Mouse (Mus musculus): ENCODE data around the gene Fgd6. TPM values are rescaled to one million over a fixed set of nuclear protein-coding genes. Genes with fewer than 3 reads are reported as not detected.

Gene Fgd6
- polyA plus RNA-seq, 1 experiment from 2014 or later: 2.3 TPM

DNA sequence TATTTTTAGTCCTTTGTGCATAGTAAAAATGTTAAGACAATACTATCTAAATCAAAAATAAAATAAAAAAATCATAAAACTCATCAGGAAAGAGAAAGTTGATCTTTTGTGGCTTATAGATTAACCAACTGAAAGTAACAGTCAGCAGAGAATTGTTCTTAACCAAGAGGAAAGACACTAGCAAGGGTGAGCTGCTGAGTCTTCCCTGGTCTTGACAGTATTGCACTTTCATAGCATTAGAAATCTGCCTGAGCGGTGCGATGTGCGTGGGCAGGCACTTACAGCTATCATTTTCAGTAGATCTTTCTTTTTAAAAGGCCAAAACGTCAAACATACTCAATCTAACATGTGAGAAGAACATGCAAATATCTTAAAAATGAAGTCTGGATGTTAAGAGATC, 14.7 kb upstream of the Fgd6 start:
- ATAC-seq (replicated peaks; ENCODE audit: low FRiP score, low read depth) (no peak), DNase-seq (ENCODE audit: low spot score) (no peak)
- 76% methylated on average over 4 of the region's 4 CpGs for WGBS
- no peak overlapping the region for H3K27ac ChIP-seq
- 0 out of 2 replicates have a peak, but pooled peaks cover 3% of the 10 kb centered on the region for H3K36me3 ChIP-seq (ENCODE audit: insufficient read depth, low read length)
- H3K9me3 ChIP-seq (replicated peaks; ENCODE audit: low read length): no peaks in the 10 kb centered on the region
- H3K4me1 ChIP-seq (replicated peaks; ENCODE audit: insufficient read depth, low read length): no peaks in the 10 kb centered on the region
- H3K4me2 ChIP-seq (ENCODE audit: low read length): no peak overlapping the region
- H3K4me3 ChIP-seq (replicated peaks; ENCODE audit: low read depth, low read length): no peak overlapping the region
- TF ChIP-seq CTCF (IDR thresholded peaks at IDR 0.05; ENCODE audit: low read depth): no peak
- H3K9ac ChIP-seq (ENCODE audit: low read depth, low read length): no peak overlapping the region
- no peaks in the 10 kb centered on the region for H3K27me3 ChIP-seq (ENCODE audit: insufficient read depth, low read length)

GRCm38 (mm10) chr10:94025079-94025478, 10.7 kb upstream of the Fgd6 start:
- H3K9ac ChIP-seq (ENCODE audit: low read depth, low read length): no peak overlapping the region
- H3K4me2 ChIP-seq (ENCODE audit: low read length): no peak overlapping the region
- DNase-seq (ENCODE audit: low spot score) (no peak), ATAC-seq (replicated peaks; ENCODE audit: low FRiP score, low read depth) (peak; percentile 21; the same call in 1 of the 2 replicates)
- H3K36me3 ChIP-seq (ENCODE audit: insufficient read depth, low read length): 0 out of 2 replicates have a peak, but pooled peaks cover 5% of the 10 kb centered on the region
- H3K27ac ChIP-seq: no peak overlapping the region
- no peak overlapping the region for H3K4me3 ChIP-seq (replicated peaks; ENCODE audit: low read depth, low read length)
- H3K27me3 ChIP-seq (ENCODE audit: insufficient read depth, low read length): no peaks in the 10 kb centered on the region
- TF ChIP-seq CTCF (IDR thresholded peaks at IDR 0.05; ENCODE audit: low read depth): no peak
- H3K9me3 ChIP-seq (replicated peaks; ENCODE audit: low read length): no peaks in the 10 kb centered on the region
- WGBS: 92% methylated on average over 8 of the region's 8 CpGs
- H3K4me1 ChIP-seq (replicated peaks; ENCODE audit: insufficient read depth, low read length): no peaks in the 10 kb centered on the region

DNA sequence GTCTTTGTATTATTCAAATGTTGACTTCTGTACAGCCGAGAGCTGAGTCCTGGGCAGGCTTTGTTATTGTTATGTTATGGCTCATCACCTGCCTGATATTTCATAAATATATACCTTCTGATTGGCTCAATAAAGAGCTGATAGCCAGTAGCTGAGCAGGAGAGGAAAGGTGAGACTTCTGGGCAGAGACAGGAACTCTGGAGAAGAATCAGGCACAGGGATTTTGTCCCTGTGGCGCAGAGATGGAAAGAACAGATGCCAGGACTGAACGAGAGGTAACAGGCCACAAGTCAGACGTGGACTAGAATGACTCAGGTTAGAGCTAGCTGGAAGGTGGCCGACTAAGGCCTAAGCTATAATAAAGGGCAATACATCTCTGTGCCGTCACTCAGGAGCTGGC, 7.3 kb upstream of the Fgd6 start:
- Histone ChIP-seq H3K9me3 (replicated peaks; ENCODE audit: low read length) (no peaks in the 10 kb centered on the region), H3K27ac (no peak overlapping the region), H3K9ac (ENCODE audit: low read depth, low read length) (no peak overlapping the region), H3K27me3 (ENCODE audit: insufficient read depth, low read length) (no peaks in the 10 kb centered on the region), H3K36me3 (ENCODE audit: insufficient read depth, low read length) (0 out of 2 replicates have a peak, but pooled peaks cover 5% of the 10 kb centered on the region), H3K4me1 (replicated peaks; ENCODE audit: insufficient read depth, low read length) (no peaks in the 10 kb centered on the region), H3K4me2 (ENCODE audit: low read length) (no peak overlapping the region), H3K4me3 (replicated peaks; ENCODE audit: low read depth, low read length) (no peak overlapping the region)
- ATAC-seq (replicated peaks; ENCODE audit: low FRiP score, low read depth) (no peak), DNase-seq (ENCODE audit: low spot score) (no peak)
- 85% methylated on average over 6 of the region's 6 CpGs for WGBS
- TF ChIP-seq CTCF (IDR thresholded peaks at IDR 0.05; ENCODE audit: low read depth): no peak

DNA sequence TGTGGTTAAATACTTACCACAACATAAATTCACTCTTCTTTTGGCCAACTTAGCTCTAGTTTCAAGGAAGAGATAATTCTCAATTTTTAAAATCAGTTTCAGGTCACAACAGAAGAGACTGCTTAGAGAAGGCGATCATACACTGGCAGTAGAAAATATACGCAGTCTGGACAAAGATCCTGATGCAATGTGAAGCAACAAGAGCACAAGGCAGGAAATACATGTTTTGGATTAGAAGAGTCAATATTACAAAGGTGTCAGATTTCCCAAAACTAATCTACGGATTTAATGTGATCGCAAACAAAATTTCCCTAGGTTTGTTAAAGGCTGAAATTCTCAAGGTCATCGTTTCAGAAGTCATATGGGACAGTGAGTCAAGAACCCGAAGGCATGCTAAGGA, 4.6 kb upstream of the Fgd6 start:
- ATAC-seq (replicated peaks; ENCODE audit: low FRiP score, low read depth) (no peak), DNase-seq (ENCODE audit: low spot score) (no peak)
- TF ChIP-seq CTCF (IDR thresholded peaks at IDR 0.05; ENCODE audit: low read depth): no peak
- 0 out of 2 replicates have a peak, but pooled peaks cover 2% of the 10 kb centered on the region for H3K36me3 ChIP-seq (ENCODE audit: insufficient read depth, low read length)
- H3K4me3 ChIP-seq (replicated peaks; ENCODE audit: low read depth, low read length): no peak overlapping the region
- no peaks in the 10 kb centered on the region for H3K27me3 ChIP-seq (ENCODE audit: insufficient read depth, low read length)
- no peak overlapping the region for H3K27ac ChIP-seq
- WGBS: 93% methylated on average over 6 of the region's 6 CpGs
- H3K4me1 ChIP-seq (replicated peaks; ENCODE audit: insufficient read depth, low read length): no peaks in the 10 kb centered on the region
- H3K9me3 ChIP-seq (replicated peaks; ENCODE audit: low read length): no peaks in the 10 kb centered on the region
- no peak overlapping the region for H3K4me2 ChIP-seq (ENCODE audit: low read length)
- no peak overlapping the region for H3K9ac ChIP-seq (ENCODE audit: low read depth, low read length)

DNA sequence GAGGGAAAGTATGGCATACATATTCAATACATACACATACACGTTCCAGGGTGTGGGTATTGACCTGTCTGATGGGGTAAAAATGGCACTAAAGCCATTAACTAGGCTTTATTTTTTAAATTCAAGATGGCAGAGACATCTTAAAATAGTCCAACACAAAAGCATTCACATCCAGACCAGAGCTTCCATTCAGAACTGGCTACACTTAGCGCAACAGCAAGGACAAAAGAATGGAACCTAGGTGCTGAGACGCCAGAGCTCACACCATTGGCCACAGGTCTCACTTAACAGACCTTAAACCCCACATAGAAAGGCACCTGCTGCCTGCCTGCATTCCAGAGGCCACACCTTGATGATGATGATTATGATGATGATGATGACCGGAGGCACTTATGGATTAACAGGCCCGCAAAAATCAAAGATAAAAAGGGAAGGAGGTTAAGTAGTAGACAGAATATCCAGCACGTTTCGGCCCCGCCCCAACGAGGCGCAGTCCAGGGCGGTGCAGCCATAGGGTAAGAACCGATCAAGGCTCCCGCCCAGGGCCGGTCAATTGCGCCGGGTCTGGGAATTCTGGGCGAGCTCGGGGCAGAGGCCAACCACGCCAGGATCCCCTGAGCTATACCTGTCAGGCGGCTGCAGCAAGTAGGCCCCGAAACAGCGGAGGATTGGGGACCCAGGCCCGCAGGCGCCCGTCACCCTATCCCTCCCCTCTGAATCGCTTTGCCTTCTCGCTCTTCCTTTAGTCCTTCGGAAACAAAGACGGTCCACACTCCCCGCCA, 734 bp upstream of the Fgd6 start:
- peak overlapping the region; percentile 55 for H3K4me2 ChIP-seq (ENCODE audit: low read length)
- peak overlapping the region; percentile 91 for H3K4me3 ChIP-seq (replicated peaks; ENCODE audit: low read depth, low read length)
- peak overlapping the region; percentile 63 for H3K27ac ChIP-seq
- H3K27me3 ChIP-seq (ENCODE audit: insufficient read depth, low read length): no peaks in the 10 kb centered on the region
- peak; percentile 82 for ATAC-seq (replicated peaks; ENCODE audit: low FRiP score, low read depth)
- 1% methylated on average over 30 of the region's 30 CpGs for WGBS
- peak overlapping the region; percentile 78 for H3K9ac ChIP-seq (ENCODE audit: low read depth, low read length)
- H3K9me3 ChIP-seq (replicated peaks; ENCODE audit: low read length): no peaks in the 10 kb centered on the region
- H3K4me1 ChIP-seq (replicated peaks; ENCODE audit: insufficient read depth, low read length): no peaks in the 10 kb centered on the region
- no peaks in the 10 kb centered on the region for H3K36me3 ChIP-seq (ENCODE audit: insufficient read depth, low read length)
- no peak for TF ChIP-seq CTCF (IDR thresholded peaks at IDR 0.05; ENCODE audit: low read depth)
- peak; percentile 71 for DNase-seq (ENCODE audit: low spot score)

DNA sequence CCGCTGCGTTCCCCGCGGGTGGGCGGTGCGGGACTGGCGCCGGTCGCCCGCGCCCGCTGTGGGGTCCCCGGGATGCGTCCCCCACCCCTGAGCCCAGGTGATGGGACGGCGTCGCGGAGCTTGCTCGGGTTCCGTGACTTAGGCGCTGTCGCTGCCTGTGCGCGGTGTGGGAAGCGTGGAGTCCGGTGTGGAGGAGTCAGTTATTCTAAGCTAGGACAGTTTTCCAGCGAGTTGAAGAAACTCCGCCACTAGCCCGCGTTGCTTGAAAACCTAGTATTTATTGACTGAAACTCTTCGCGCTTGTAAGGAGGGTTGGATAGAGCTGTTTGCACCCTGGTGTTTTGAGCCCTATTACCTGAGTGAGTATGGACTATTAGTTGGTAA, 566 bp downstream of the Fgd6 start:
- Histone ChIP-seq H3K9ac (ENCODE audit: low read depth, low read length) (peak overlapping the region; percentile 88), H3K36me3 (ENCODE audit: insufficient read depth, low read length) (no peaks in the 10 kb centered on the region), H3K4me2 (ENCODE audit: low read length) (peak overlapping the region; percentile 59), H3K27ac (peak overlapping the region; percentile 75), H3K9me3 (replicated peaks; ENCODE audit: low read length) (no peaks in the 10 kb centered on the region), H3K27me3 (ENCODE audit: insufficient read depth, low read length) (no peaks in the 10 kb centered on the region), H3K4me1 (replicated peaks; ENCODE audit: insufficient read depth, low read length) (no peaks in the 10 kb centered on the region), H3K4me3 (replicated peaks; ENCODE audit: low read depth, low read length) (peak overlapping the region; percentile 91)
- ATAC-seq (replicated peaks; ENCODE audit: low FRiP score, low read depth) (no peak; the same call in 1 of the 2 replicates), DNase-seq (ENCODE audit: low spot score) (peak; percentile 55)
- WGBS: under 1% methylated on average over 31 of the region's 32 CpGs
- TF ChIP-seq CTCF (IDR thresholded peaks at IDR 0.05; ENCODE audit: low read depth): no peak

Data from kidney, postnatal 0 days (tissue).